In the genomic region with DNA sequence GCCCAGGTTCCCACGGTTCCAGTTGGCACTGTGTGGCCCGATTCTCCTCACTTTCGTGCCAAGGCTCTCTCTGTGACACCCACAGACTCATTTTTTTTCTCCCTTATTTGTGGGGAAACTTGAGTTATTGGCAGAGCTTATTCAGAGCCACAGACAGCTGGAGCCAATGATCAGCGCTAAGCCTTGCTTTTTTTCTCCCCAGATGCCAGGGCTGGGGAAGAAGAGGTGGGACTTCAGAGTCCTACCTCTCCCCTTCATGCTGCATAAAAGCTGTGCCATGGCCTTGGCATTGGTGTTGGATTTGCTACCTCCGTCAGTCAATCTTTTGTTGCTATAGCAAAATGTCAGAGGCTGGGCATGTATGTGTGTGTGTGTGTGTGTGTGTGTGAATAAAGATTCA, we compare ENCODE assay signal across 22 mouse cellular contexts.
"Had no signal": no experiment of that assay in that cellular context is flagged by ENCODE, and none has a peak within 500 bp of the region (broad histone marks: within the 10 kb centered on the region; RNA-seq: fewer than 3 reads in every experiment).

No protein-coding gene starts in this region.

- ATAC-seq: forebrain, postnatal 0 days; hindbrain, postnatal 0 days; intestine, embryonic 16.5 days had no signal

- H3K4me2 ChIP-seq: heart, embryonic 13.5 days; heart, embryonic 15.5 days; hindbrain, embryonic 13.5 days; hindbrain, embryonic 15.5 days; limb, embryonic 13.5 days; limb, embryonic 15.5 days had no signal

- H3K27me3 ChIP-seq: hindbrain, embryonic 13.5 days; hindbrain, embryonic 15.5 days; limb, embryonic 15.5 days had no signal

- H3K27ac ChIP-seq: heart, embryonic 10.5 days; heart, embryonic 13.5 days; heart, embryonic 15.5 days; hindbrain, embryonic 13.5 days; hindbrain, embryonic 15.5 days; hindbrain, postnatal 0 days; layer of hippocampus, adult 2 months; limb, embryonic 13.5 days; limb, embryonic 15.5 days had no signal

- H3K9me3 ChIP-seq: heart, embryonic 10.5 days; heart, embryonic 13.5 days; heart, embryonic 15.5 days; hindbrain, embryonic 13.5 days; hindbrain, embryonic 15.5 days; limb, embryonic 13.5 days; limb, embryonic 15.5 days had no signal

- DNase-seq: forebrain, postnatal 0 days; gastrocnemius, postnatal 14 days; gastrocnemius, postnatal 36 days; heart, adult 18-20 months; heart, postnatal 14 days; heart, postnatal 36 days; kidney, adult 11 months; kidney, adult 8-10 months; kidney, postnatal 10 days; kidney, postnatal 25 days; kidney, postnatal 4 days; left cerebral cortex, postnatal 4 days had no signal

- H3K9ac ChIP-seq: forebrain, postnatal 0 days; heart, embryonic 13.5 days; heart, embryonic 15.5 days; hindbrain, embryonic 13.5 days; hindbrain, embryonic 15.5 days; limb, embryonic 13.5 days; limb, embryonic 15.5 days had no signal

- H3K4me3 ChIP-seq: heart, embryonic 10.5 days; heart, embryonic 13.5 days; heart, embryonic 15.5 days; hindbrain, embryonic 13.5 days; hindbrain, embryonic 15.5 days; layer of hippocampus, adult 2 months; limb, embryonic 13.5 days; limb, embryonic 15.5 days had no signal

- H3K4me1 ChIP-seq: heart, embryonic 10.5 days; heart, embryonic 13.5 days; heart, embryonic 15.5 days; hindbrain, embryonic 15.5 days; limb, embryonic 15.5 days had no signal

- H3K36me3 ChIP-seq: heart, embryonic 10.5 days; heart, embryonic 13.5 days; heart, embryonic 15.5 days; hindbrain, embryonic 13.5 days; hindbrain, embryonic 15.5 days; limb, embryonic 13.5 days; limb, embryonic 15.5 days had no signal
